Mouse (Mus musculus): ENCODE measurements at regions not wholly inside any gene's neighbourhood (a gene's known extent, or its start where the extent isn't known, plus 50 kb on each side); places are given as distances from the start of the nearest gene placed in this dataset.

DNA sequence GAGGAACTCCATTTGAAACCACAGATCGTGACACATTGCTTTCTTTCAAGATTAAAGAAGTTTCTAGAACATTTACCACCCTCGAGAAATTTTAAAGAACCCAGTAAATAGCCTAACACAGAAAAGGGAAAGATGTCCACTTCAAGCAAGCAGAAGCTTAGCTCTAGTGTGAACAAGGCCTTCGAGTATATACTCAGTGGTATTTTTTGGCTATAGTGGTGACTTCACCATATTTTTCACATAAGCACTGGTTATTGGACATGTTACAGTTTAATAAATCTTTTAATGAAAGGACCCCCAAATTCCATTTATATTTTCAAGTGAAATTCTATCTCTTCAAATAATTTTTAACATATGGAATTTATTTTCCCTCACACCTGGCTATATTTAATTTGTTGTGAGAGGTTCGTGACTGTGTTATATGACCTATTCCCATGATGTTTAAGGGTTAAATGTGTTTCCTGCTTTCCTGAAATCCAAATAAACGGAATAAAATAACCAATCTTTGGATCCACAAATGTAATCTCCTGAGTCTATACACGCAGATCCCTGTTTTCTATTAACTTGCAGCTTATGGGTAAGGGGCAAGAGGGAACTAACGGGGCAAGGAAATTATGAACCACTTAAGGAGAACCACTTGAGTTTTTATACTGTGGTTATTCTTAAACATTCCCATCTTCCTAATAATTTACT is 60.6 kb upstream of the Tas2r134 start:
- DNase-seq (ENCODE audit: low read depth, low spot score) = no peak

- DNase-seq (ENCODE audit: low read depth, low spot score) = no peak
Observed at GRCm38 (mm10) chr2:51563881-51564280, 63.4 kb upstream of the Tas2r134 start.

DNA sequence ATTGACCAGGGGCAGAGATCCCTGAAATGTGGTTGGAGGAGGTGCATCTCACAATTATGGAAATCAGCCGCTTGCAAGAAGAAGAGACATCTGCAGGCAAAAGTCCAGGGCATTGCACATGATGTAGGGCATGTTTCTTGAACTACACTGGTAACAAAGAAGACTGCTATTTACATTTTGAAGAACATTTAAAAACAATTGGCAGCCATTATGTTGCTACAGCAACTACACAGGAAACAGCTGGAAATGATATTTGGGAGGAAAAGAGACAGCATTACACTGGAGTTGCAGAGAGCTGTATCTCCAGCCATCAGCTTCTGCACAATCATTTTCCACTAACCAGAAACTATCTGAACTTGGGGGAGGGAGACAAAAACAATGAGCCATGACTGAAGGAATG is 64.1 kb upstream of the Tas2r134 start:
- no peak for DNase-seq (ENCODE audit: low read depth, low spot score)

- DNase-seq (ENCODE audit: low read depth, low spot score) = no peak
Observed at GRCm38 (mm10) chr2:51550863-51551262, 76.4 kb upstream of the Tas2r134 start.

DNA sequence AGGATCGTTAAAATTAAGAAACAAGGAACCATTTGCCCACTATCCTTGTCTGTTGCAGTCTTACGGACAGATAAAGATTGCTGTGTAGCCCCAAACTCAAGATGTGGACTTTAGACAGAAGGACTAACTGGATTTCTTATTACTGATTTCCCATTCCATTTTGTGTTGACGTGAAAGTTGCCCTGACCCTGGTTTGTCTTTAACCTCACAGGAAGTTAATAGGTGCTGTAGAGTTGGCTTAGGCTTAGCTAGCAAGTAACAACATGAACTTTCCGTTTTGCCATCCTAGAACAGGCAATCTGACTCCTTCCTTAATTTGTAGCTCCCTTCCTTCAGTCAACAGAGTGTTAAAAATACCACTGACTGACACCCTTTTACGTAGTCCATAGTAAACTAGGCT is 78.2 kb upstream of the Tas2r134 start:
- no peak for DNase-seq (ENCODE audit: low read depth, low spot score)

GRCm38 (mm10) chr2:51546181-51546580 is 81.1 kb upstream of the Tas2r134 start:
- no peak for DNase-seq (ENCODE audit: low read depth, low spot score)

DNA sequence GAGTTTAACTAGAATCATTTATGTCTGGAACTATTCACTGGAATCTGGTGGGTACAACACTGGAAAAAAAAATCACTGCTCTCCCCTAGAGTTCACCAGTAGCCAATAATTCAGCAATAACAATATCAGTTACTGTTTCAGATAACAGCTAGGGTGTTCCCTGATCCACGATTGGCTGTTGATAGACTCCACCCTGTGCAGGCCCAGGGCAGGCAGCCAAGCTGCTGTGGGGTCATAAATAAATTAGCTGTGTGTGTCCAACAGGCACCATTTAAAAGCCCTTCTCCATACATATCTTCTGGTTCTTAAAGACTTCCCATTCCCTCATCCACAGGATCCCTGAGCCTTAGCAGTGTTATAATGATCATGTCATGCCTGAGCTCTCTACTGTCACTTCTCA is 83.4 kb upstream of the Tas2r134 start:
- DNase-seq (ENCODE audit: low read depth, low spot score) = no peak

GRCm38 (mm10) chr2:51542272-51542671 is 85.0 kb upstream of the Tas2r134 start:
- peak; percentile 2 for DNase-seq (ENCODE audit: low read depth, low spot score)

DNA sequence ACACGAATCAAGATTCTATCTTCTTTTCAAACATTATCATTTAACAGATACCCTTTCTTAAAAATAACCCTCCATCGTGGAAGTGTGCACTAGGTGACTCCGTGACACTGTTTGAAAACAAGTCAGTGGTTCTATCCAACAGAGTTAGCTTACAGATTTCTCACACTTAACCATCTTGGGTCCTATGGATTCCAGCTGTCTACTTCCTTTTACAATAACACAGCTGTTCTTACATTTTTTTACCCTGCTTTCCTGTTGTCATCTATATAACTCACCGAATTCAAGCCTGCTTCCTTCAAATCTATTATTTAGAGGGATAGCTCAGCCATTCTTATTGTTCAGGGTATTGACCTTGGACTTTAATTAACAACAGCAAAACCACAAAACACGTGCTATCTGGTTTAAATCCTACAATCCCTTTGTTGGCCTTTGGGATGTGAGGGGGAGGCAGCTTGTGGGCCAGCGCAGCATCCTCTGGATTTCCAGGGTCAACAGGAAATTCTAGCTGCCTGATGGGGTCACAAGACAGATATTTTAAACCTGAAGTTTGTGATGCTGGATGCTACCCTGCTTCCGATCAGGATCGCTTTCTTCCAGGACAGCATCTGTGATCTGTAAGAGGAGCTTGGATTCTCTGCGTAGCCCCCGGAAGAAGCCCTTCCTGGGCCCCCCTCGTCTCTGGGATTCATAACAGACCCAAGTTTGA is 94.4 kb upstream of the Tas2r134 start:
- no peak for DNase-seq (ENCODE audit: low read depth, low spot score)

DNA sequence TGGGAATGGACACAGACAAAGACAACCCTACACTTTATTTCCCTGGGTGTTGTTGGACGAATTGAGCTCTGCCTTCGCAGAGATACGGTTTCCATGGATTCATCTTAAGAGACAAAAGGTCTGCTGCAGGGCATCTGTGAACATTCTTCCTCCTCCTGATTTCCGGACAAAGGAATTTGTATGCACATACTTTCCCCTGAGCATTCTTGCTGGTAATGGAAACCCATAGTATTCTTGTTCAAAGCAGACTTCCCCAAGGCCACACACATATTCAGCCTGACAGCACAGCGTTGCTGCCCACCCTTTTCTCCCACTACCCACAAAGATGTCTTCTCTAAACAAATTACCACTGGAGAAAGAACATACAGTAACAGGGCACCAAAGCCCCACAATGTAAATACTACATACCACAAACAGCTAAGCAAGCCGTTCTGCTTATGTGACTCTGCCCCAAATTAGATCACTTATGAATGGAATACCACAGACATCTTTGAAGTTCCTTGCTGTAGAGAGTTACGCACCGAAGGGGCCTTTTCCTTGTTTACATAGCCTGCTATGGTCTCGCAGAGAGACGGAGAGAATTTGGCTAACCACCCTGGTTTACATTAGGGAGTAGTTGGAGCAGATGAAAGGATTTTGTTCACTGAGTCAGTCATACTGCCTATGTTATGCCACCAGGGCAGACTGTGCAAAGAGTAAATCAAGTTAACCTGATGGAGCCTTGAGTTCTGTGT is 96.0 kb upstream of the Tas2r134 start:
- no peak for DNase-seq (ENCODE audit: low read depth, low spot score)

DNA sequence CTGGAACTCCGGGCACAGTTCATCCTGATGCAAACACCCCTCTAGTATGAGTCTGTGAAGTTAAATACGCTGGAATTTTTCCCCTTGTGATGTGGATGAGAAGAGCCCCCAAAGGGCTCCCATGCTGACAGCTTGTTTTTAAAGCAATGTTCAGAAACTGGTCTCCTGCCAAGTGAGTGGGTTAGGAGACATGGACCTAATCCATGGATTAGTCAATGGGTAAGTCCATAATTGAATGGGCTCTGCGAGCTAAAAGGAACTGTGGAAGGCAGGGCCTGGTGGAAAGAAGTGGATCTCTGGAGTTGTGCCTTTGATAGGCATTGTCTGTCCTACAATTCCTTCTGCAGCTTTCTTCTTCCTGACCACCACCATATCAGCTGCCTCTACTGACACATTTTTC is 104.5 kb upstream of the Tas2r134 start:
- DNase-seq (ENCODE audit: low read depth, low spot score) = no peak

GRCm38 (mm10) chr2:51509220-51510011 is 117.9 kb upstream of the Tas2r134 start:
- no peak for DNase-seq (ENCODE audit: low read depth, low spot score)

- DNase-seq (ENCODE audit: low read depth, low spot score) = no peak
Observed at GRCm38 (mm10) chr2:51497896-51498295, 129.4 kb upstream of the Tas2r134 start.

GRCm38 (mm10) chr2:51473753-51474152 is 153.6 kb upstream of the Tas2r134 start:
- DNase-seq (ENCODE audit: low read depth, low spot score) = no peak

GRCm38 (mm10) chr2:51467027-51467694 is 160.2 kb upstream of the Tas2r134 start:
- no peak for DNase-seq (ENCODE audit: low read depth, low spot score)

GRCm38 (mm10) chr2:51466003-51466402 is 161.3 kb upstream of the Tas2r134 start:
- no peak for DNase-seq (ENCODE audit: low read depth, low spot score)

- DNase-seq (ENCODE audit: low read depth, low spot score) = no peak
Observed at GRCm38 (mm10) chr2:51465576-51465975, 161.7 kb upstream of the Tas2r134 start.

DNA sequence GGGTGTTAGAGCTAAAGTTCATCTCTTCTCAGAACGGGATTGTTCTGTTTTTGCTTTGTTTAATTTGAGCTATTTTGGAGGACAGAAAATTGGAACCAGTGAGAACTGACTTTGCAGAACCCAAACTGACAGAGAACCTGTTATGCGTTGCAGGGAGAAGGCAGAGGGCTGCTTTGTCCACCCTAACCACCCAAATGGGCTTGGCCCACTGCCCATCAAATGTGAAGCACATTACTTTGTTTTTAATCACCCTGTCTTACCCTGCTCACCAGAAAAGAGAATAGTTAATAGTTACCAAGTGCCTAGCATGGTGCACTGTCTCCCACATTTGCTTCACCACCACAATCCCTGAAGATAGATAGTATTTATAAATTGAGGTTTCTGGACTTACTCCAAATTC is 163.0 kb upstream of the Tas2r134 start:
- DNase-seq (ENCODE audit: low read depth, low spot score) = no peak

DNA sequence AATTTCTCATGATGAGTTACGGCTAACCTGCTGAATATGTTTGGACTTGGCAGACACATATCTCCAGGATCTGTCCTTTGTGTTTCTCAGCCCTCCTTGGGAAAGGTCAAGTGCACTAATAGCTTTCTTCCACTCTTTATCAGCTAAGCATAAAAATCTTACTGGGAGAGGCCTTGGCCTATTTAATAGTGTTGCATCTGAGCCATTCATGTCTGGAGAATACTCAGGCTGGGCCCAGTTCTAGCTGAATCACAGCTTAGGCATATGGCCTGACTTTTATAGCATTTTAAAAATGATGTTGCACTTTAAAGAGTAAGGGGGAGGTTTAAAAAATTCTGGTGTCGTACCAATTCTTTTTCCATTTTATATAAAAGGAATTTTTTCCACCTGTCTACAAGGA is 166.4 kb upstream of the Tas2r134 start:
- DNase-seq (ENCODE audit: low read depth, low spot score) = no peak

DNA sequence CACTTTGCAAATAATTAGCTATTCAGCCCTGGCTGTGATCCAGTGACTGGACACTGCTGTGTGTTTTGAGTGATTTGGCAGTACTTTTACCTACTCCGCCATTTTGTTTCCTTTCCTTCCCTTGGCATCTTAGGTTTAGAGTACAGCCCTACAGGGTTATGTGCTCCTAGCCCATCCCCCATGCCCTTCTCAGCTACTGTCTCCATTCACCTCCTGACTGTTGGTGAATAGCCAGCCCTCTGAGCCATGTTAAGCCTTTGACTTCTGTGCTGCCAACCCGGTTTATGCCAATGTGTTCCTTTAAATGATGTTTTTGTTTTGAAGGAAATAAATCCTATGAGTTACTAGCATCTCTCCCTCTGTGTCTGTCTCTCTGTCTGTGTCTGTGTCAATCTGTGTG is 167.8 kb upstream of the Tas2r134 start:
- no peak for DNase-seq (ENCODE audit: low read depth, low spot score)

DNA sequence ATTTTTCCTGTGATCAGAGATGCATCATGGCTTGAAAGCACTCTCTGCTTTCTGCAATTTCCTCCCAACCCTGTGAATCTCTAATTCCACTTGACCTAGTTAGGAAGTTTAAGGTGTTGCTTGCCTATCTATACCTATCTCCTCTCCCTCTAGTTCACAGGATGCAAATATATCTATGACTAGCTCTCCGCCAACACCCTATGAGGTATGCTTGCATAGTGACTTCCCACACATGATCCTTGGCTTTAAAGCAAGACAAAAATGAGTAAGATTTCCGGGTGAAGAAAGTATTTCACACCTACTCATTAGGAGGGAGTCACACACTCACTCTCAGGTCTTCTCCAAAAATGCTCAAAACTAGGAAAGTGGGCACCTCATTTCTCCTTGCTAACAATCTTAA is 169.6 kb upstream of the Tas2r134 start:
- DNase-seq (ENCODE audit: low read depth, low spot score) = no peak

Data from CD4-positive helper T cell, adult 2 months (primary cell).